Mouse (Mus musculus): ENCODE results near the gene H2al2c.
"Not testable (repeated sequence)": the region's sequence is repeated elsewhere in the genome, so short reads cannot be mapped to it uniquely, and the experiment has no call there.

H2al2c gene

GRCm38 (mm10) chrY:2598799-2599198 is at the start of gene H2al2c:
H2al2c (plus strand) TSS chrY:2599099.
- not testable (repeated sequence) for DNase-seq (ENCODE audit: low spot score)

All from layer of hippocampus, adult 9-10 months (tissue).